Mouse (Mus musculus): Measurements from ENCODE around the gene Olfr622. TPM values are rescaled to one million over a fixed set of nuclear protein-coding genes. Genes with fewer than 3 reads are reported as not detected.

Gene Olfr622
- total RNA-seq (2014; fragmentation: Nextera tagmentation): not detected in 2 replicates
- not detected in 2 replicates for total RNA-seq (2017)

DNA sequence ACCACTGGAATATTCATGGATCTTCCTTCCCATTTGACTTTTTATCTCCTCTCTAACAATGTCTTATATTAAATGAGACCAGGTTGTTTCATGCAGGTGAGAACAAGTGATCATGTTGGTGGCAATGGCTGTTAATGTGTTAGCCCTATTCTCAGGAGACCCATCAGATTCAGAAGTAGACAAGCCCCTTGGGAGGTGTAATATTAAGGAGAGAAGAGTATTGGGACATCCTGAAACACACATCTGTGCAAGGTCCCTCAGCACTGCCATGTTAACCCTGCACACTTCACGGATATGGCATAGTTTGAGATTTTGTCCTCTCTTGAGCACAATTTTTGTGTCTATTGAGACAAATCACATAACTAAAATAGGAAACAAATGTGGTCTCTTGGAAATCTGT is at the start of gene Olfr622:
Gene Olfr622 (minus strand): TSS at position 101 of the 400 bp plus-strand sequence.
- no peak for ATAC-seq (replicated peaks; ENCODE audit: poor library complexity, severe bottlenecking)

- ATAC-seq (replicated peaks; ENCODE audit: poor library complexity, severe bottlenecking): no peak
Observed at GRCm38 (mm10) chr7:103682420-103682819, 39.9 kb upstream of the Olfr622 start, which contains the start of gene Olfr625-ps1. Gene Olfr625-ps1, plus strand, starts transcription at chr7:103682720.

GRCm38 (mm10) chr7:103671091-103671490 is 28.6 kb upstream of the Olfr622 start, which contains the start of gene Olfr624:
Gene Olfr624, minus strand, starts transcription at chr7:103671191.
- no peak for ATAC-seq (replicated peaks; ENCODE audit: poor library complexity, severe bottlenecking)

- no peak for ATAC-seq (replicated peaks; ENCODE audit: poor library complexity, severe bottlenecking)
Observed at GRCm38 (mm10) chr7:103663598-103663997, 21.1 kb upstream of the Olfr622 start, which contains the start of gene Olfr623. Gene Olfr623, minus strand, starts transcription at chr7:103663698.

GRCm38 (mm10) chr7:103644070-103644469 is 1.6 kb upstream of the Olfr622 start:
- no peak for ATAC-seq (replicated peaks; ENCODE audit: poor library complexity, severe bottlenecking)

DNA sequence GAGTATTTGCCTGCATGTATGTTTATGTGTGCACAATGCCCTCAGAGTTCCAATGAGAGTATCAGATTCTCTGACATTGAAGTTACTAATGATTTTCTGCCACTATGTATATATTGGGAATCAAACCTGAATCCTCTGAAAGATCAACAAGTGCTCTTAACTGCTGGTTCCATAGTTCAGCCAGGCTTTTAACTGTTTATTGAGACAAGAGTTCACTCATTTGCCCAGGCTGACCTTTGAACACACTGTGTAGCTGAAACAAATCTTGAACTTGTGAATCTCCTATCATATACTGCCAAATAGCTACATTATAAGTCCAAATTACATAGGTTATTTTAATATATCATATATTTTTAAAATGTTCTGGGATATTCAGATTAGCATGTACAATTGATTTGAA is 5.7 kb downstream of the Olfr622 start:
- no peak for ATAC-seq (replicated peaks; ENCODE audit: poor library complexity, severe bottlenecking)

GRCm38 (mm10) chr7:103612434-103612833 is 30.1 kb downstream of the Olfr622 start, which contains the start of gene Olfr620:
Gene Olfr620, minus strand, starts transcription at chr7:103612534.
- ATAC-seq (replicated peaks; ENCODE audit: poor library complexity, severe bottlenecking): no peak

- no peak for ATAC-seq (replicated peaks; ENCODE audit: poor library complexity, severe bottlenecking)
Observed at GRCm38 (mm10) chr7:103607425-103607824, 35.1 kb downstream of the Olfr622 start.

DNA sequence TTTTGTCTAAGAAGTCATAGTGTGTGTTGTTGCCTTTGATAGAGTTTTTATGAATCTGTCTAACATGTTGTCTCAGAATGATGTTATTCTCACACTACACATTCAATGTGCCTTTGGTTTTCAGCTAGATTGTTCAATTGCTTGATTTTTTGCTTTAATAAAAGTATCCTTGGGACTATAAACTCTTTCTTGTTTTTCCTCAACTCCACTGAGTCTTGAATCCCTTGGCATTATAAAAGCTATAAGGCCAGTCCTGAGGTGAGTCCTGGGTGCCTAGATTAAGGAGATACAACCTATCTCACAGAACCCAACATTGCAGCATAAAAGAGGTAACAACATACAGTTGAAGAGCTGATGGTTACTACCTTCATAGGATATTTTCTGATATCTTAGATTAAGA is 42.2 kb downstream of the Olfr622 start, which contains the start of gene Olfr619:
Gene Olfr619 (plus strand): TSS at position 301 of the 400 bp plus-strand sequence.
- ATAC-seq (replicated peaks; ENCODE audit: poor library complexity, severe bottlenecking): no peak

- ATAC-seq (replicated peaks; ENCODE audit: poor library complexity, severe bottlenecking): no peak
Observed at GRCm38 (mm10) chr7:103589803-103590202, 52.7 kb downstream of the Olfr622 start, which contains the start of gene Olfr618. Gene Olfr618, plus strand, starts transcription at chr7:103590103.

Other genes with a start within 250 kb of the Olfr622 start
Only the 30 nearest of the 32 such genes appear.
- gene Olfr605, start 197.3 kb downstream of the Olfr622 start, total RNA-seq (2014; fragmentation: Nextera tagmentation): not detected in 2 replicates
- not detected in 2 replicates for gene Olfr605, start 197.3 kb downstream of the Olfr622 start, total RNA-seq (2017)
- gene Olfr606, start 193.7 kb downstream of the Olfr622 start, total RNA-seq (2014; fragmentation: Nextera tagmentation): not detected in 2 replicates
- not detected in 2 replicates for gene Olfr606, start 193.7 kb downstream of the Olfr622 start, total RNA-seq (2017)
- gene Olfr607, start 178.6 kb downstream of the Olfr622 start, total RNA-seq (2014; fragmentation: Nextera tagmentation): not detected in 2 replicates
- gene Olfr607, start 178.6 kb downstream of the Olfr622 start, total RNA-seq (2017): not detected in 2 replicates
- gene Olfr608, start 172.8 kb downstream of the Olfr622 start, total RNA-seq (2014; fragmentation: Nextera tagmentation): not detected in 2 replicates
- not detected in 2 replicates for gene Olfr608, start 172.8 kb downstream of the Olfr622 start, total RNA-seq (2017)
- not detected in 2 replicates for gene Olfr609, start 144.6 kb downstream of the Olfr622 start, total RNA-seq (2014; fragmentation: Nextera tagmentation)
- not detected in 2 replicates for gene Olfr609, start 144.6 kb downstream of the Olfr622 start, total RNA-seq (2017)
- gene Olfr610, start 130.6 kb downstream of the Olfr622 start, total RNA-seq (2014; fragmentation: Nextera tagmentation): not detected in 2 replicates
- not detected in 2 replicates for gene Olfr610, start 130.6 kb downstream of the Olfr622 start, total RNA-seq (2017)
- not detected in 2 replicates for gene Olfr611, start 121.9 kb downstream of the Olfr622 start, total RNA-seq (2014; fragmentation: Nextera tagmentation)
- gene Olfr611, start 121.9 kb downstream of the Olfr622 start, total RNA-seq (2017): not detected in 2 replicates
- not detected in 2 replicates for gene Olfr612, start 100.0 kb downstream of the Olfr622 start, total RNA-seq (2014; fragmentation: Nextera tagmentation)
- gene Olfr612, start 100.0 kb downstream of the Olfr622 start, total RNA-seq (2017): not detected in 2 replicates
- not detected in 2 replicates for gene Olfr613, start 94.6 kb downstream of the Olfr622 start, total RNA-seq (2014; fragmentation: Nextera tagmentation)
- gene Olfr613, start 94.6 kb downstream of the Olfr622 start, total RNA-seq (2017): not detected in 2 replicates
- not detected in 2 replicates for gene Olfr615, start 86.6 kb downstream of the Olfr622 start, total RNA-seq (2014; fragmentation: Nextera tagmentation)
- gene Olfr615, start 86.6 kb downstream of the Olfr622 start, total RNA-seq (2017): not detected in 2 replicates
- gene Olfr616, start 73.6 kb downstream of the Olfr622 start, total RNA-seq (2014; fragmentation: Nextera tagmentation): not detected in 2 replicates
- gene Olfr616, start 73.6 kb downstream of the Olfr622 start, total RNA-seq (2017): not detected in 2 replicates
- gene Olfr617, start 69.6 kb downstream of the Olfr622 start, total RNA-seq (2014; fragmentation: Nextera tagmentation): not detected in 2 replicates
- gene Olfr617, start 69.6 kb downstream of the Olfr622 start, total RNA-seq (2017): not detected in 2 replicates
- gene Olfr618, start 52.6 kb downstream of the Olfr622 start, total RNA-seq (2014; fragmentation: Nextera tagmentation): not detected in 2 replicates
- not detected in 2 replicates for gene Olfr618, start 52.6 kb downstream of the Olfr622 start, total RNA-seq (2017)
- not detected in 2 replicates for gene Olfr619, start 42.1 kb downstream of the Olfr622 start, total RNA-seq (2014; fragmentation: Nextera tagmentation)
- not detected in 2 replicates for gene Olfr619, start 42.1 kb downstream of the Olfr622 start, total RNA-seq (2017)
- not detected in 2 replicates for gene Olfr620, start 30.2 kb downstream of the Olfr622 start, total RNA-seq (2014; fragmentation: Nextera tagmentation)
- not detected in 2 replicates for gene Olfr620, start 30.2 kb downstream of the Olfr622 start, total RNA-seq (2017)
- gene Olfr623, start 21.0 kb upstream of the Olfr622 start, total RNA-seq (2014; fragmentation: Nextera tagmentation): not detected in 2 replicates
- gene Olfr623, start 21.0 kb upstream of the Olfr622 start, total RNA-seq (2017): not detected in 2 replicates
- not detected in 2 replicates for gene Olfr624, start 28.5 kb upstream of the Olfr622 start, total RNA-seq (2014; fragmentation: Nextera tagmentation)
- not detected in 2 replicates for gene Olfr624, start 28.5 kb upstream of the Olfr622 start, total RNA-seq (2017)
- gene Olfr625-ps1, start 40.0 kb upstream of the Olfr622 start, total RNA-seq (2014; fragmentation: Nextera tagmentation): not detected in 2 replicates
- not detected in 2 replicates for gene Olfr625-ps1, start 40.0 kb upstream of the Olfr622 start, total RNA-seq (2017)
- gene Olfr243, start 72.0 kb upstream of the Olfr622 start, total RNA-seq (2014; fragmentation: Nextera tagmentation): not detected in 2 replicates
- gene Olfr243, start 72.0 kb upstream of the Olfr622 start, total RNA-seq (2017): not detected in 2 replicates
- gene Olfr628, start 87.7 kb upstream of the Olfr622 start, total RNA-seq (2014; fragmentation: Nextera tagmentation): not detected in 2 replicates
- not detected in 2 replicates for gene Olfr628, start 87.7 kb upstream of the Olfr622 start, total RNA-seq (2017)
- not detected in 2 replicates for gene Olfr629, start 102.2 kb upstream of the Olfr622 start, total RNA-seq (2014; fragmentation: Nextera tagmentation)
- not detected in 2 replicates for gene Olfr629, start 102.2 kb upstream of the Olfr622 start, total RNA-seq (2017)
- not detected in 2 replicates for gene Olfr630, start 114.6 kb upstream of the Olfr622 start, total RNA-seq (2014; fragmentation: Nextera tagmentation)
- gene Olfr630, start 114.6 kb upstream of the Olfr622 start, total RNA-seq (2017): not detected in 2 replicates
- gene Olfr69, start 128.9 kb upstream of the Olfr622 start, total RNA-seq (2014; fragmentation: Nextera tagmentation): not detected in 2 replicates
- gene Olfr69, start 128.9 kb upstream of the Olfr622 start, total RNA-seq (2017): not detected in 2 replicates
- not detected in 2 replicates for gene Olfr68, start 137.0 kb upstream of the Olfr622 start, total RNA-seq (2014; fragmentation: Nextera tagmentation)
- not detected in 2 replicates for gene Olfr68, start 137.0 kb upstream of the Olfr622 start, total RNA-seq (2017)
- not detected in 2 replicates for gene Olfr67, start 149.1 kb upstream of the Olfr622 start, total RNA-seq (2014; fragmentation: Nextera tagmentation)
- not detected in 2 replicates for gene Olfr67, start 149.1 kb upstream of the Olfr622 start, total RNA-seq (2017)
- gene Hbb-bt, start 171.3 kb upstream of the Olfr622 start, total RNA-seq (2014; fragmentation: Nextera tagmentation): not detected in 2 replicates
- gene Hbb-bt, start 171.3 kb upstream of the Olfr622 start, total RNA-seq (2017): not detected in 2 replicates
- not detected in 2 replicates for gene Hbb-bs, start 185.4 kb upstream of the Olfr622 start, total RNA-seq (2014; fragmentation: Nextera tagmentation)
- gene Hbb-bs, start 185.4 kb upstream of the Olfr622 start, total RNA-seq (2017): 1.6 and 5.2 TPM in 2 replicates
- not detected in 2 replicates for gene Hbb-bh2, start 197.8 kb upstream of the Olfr622 start, total RNA-seq (2014; fragmentation: Nextera tagmentation)
- gene Hbb-bh2, start 197.8 kb upstream of the Olfr622 start, total RNA-seq (2017): not detected in 2 replicates
- gene Hbb-bh1, start 200.5 kb upstream of the Olfr622 start, total RNA-seq (2014; fragmentation: Nextera tagmentation): not detected in 2 replicates
- not detected in 2 replicates for gene Hbb-bh1, start 200.5 kb upstream of the Olfr622 start, total RNA-seq (2017)
- gene Hbb-y, start 210.5 kb upstream of the Olfr622 start, total RNA-seq (2014; fragmentation: Nextera tagmentation): not detected in 2 replicates
- gene Hbb-y, start 210.5 kb upstream of the Olfr622 start, total RNA-seq (2017): not detected in 2 replicates